Mouse (Mus musculus): ENCODE measurements around the gene Grn. TPM values are rescaled to one million over a fixed set of nuclear protein-coding genes. Genes with fewer than 3 reads are reported as not detected.

Grn gene
- total and polyA plus RNA-seq, 2 experiments from 2014 or later: 98.5 to 104 TPM

DNA sequence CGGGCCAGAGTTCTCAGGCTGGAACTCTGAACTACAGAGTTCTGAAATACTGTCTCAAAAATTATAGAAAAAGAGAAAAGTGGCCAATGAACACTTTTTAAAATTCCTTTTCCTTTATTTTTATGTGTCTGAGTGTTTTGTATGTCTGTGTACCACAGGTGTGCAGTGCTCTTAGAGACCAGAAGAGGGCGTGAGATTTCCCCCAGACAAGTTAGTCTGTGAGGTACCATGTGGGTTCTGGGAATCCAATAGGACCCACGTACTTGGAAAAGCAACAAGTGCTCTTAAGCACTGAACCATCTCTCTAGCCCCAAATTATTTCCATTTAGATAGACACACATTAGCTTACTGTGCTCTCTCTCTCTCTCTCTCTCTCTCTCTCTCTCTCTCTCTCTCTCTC lies 11.3 kb downstream of the Grn start:
- no peak for ATAC-seq
- Histone ChIP-seq H3K9me3 (ENCODE audit: low read length) (no peaks in the 10 kb centered on the region), H3K4me2 (ENCODE audit: low read depth, low read length) (no peak overlapping the region), H3K27me3 (ENCODE audit: insufficient read depth, low read length) (no peaks in the 10 kb centered on the region), H3K27ac (no peak overlapping the region), H3K9ac (replicated peaks; ENCODE audit: low read length) (no peak overlapping the region), H3K4me3 (ENCODE audit: low read length) (no peak overlapping the region), H3K36me3 (ENCODE audit: insufficient read depth, low read length) (peaks cover 39% of the 10 kb centered on the region; the same call in 1 of the 2 replicates), H3K4me1 (ENCODE audit: insufficient read depth, low read length) (peaks cover 24% of the 10 kb centered on the region; the same call in 1 of the 2 replicates)
- peak; percentile 58 for TF ChIP-seq CTCF (IDR thresholded peaks at IDR 0.05; ENCODE audit: low read depth)
- WGBS: 69% methylated on average over 3 of the region's 3 CpGs
- peak; percentile 69 for DNase-seq (ENCODE audit: low spot score)

DNA sequence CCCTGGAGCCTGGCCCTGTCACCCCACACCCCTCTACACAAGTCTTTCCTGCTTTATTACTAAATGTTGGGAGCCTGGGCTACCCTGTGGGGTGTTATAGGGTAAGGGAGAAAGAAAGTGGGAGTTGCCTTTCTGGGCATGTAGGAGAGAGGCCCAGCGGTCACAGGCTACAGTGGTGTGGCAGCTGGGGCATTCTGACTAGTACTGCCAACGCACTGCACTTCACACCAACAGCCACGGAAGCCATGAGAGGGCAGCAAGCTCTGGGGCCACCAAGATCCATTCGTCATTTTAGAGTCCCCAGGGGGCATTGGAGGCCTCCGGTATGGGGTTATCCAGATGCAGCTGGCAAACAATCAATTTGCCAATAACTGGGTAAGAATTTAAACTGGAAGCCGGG lies 12.0 kb downstream of the Grn start:
- Histone ChIP-seq H3K4me3 (ENCODE audit: low read length) (no peak overlapping the region), H3K4me2 (ENCODE audit: low read depth, low read length) (no peak overlapping the region), H3K27ac (no peak overlapping the region), H3K9me3 (ENCODE audit: low read length) (no peaks in the 10 kb centered on the region), H3K27me3 (ENCODE audit: insufficient read depth, low read length) (no peaks in the 10 kb centered on the region), H3K36me3 (ENCODE audit: insufficient read depth, low read length) (peaks cover 38% of the 10 kb centered on the region; the same call in 1 of the 2 replicates), H3K9ac (replicated peaks; ENCODE audit: low read length) (no peak overlapping the region), H3K4me1 (ENCODE audit: insufficient read depth, low read length) (peaks cover 25% of the 10 kb centered on the region; the same call in 1 of the 2 replicates)
- 82% methylated on average over 6 of the region's 6 CpGs for WGBS
- no peak for TF ChIP-seq CTCF (IDR thresholded peaks at IDR 0.05; ENCODE audit: low read depth)
- DNase-seq (ENCODE audit: low spot score): no peak
- no peak for ATAC-seq

DNA sequence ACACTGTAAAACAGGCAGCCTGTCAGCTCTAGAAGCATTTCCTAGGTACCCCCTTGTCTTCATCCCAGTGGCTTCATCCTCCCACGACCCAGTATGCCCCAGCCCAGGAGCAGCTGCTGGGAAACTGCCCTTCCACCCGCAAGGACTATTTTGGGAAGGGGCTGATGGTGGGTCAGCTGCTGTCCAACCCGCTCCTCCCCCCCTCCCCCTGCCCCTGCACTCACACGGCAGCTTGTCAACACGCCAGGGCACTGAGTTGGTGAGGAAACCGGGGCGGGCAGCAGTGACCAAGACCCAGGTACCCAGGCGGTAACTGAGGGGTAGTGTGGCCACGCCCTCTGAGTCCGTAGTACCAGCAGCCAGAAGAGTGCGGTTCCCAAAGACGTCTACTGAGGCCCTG lies 13.6 kb downstream of the Grn start:
- H3K4me2 ChIP-seq (ENCODE audit: low read depth, low read length): no peak overlapping the region
- DNase-seq (ENCODE audit: low spot score) (no peak), ATAC-seq (no peak)
- 67% methylated on average over 12 of the region's 12 CpGs for WGBS
- H3K4me3 ChIP-seq (ENCODE audit: low read length): no peak overlapping the region
- H3K4me1 ChIP-seq (ENCODE audit: insufficient read depth, low read length): peaks cover 21% of the 10 kb centered on the region; the same call in 1 of the 2 replicates
- H3K36me3 ChIP-seq (ENCODE audit: insufficient read depth, low read length): peaks cover 31% of the 10 kb centered on the region; the same call in 1 of the 2 replicates
- H3K9ac ChIP-seq (replicated peaks; ENCODE audit: low read length): no peak overlapping the region
- H3K27me3 ChIP-seq (ENCODE audit: insufficient read depth, low read length): no peaks in the 10 kb centered on the region
- H3K9me3 ChIP-seq (ENCODE audit: low read length): no peaks in the 10 kb centered on the region
- no peak overlapping the region for H3K27ac ChIP-seq
- TF ChIP-seq CTCF (IDR thresholded peaks at IDR 0.05; ENCODE audit: low read depth): no peak

DNA sequence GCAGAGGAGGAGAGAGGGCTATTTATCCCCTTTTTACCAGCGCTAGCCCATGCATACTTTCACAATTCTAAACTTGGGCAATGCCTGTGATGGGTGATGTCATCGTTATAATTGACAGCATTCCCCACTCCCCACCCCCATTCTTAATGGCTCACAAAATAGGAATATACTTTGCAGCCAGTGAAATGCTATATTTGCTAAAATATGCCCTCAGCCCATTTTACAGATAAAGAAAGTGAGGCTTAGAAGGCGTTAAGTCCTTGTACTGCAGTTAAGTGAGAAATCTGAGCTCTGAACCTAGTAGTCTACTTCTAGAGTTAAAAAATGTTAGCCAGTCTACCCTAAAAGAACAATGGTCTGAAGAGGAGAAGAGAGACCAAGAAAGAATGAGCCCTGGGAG lies 14.2 kb downstream of the Grn start:
- H3K4me2 ChIP-seq (ENCODE audit: low read depth, low read length): no peak overlapping the region
- no peak for DNase-seq (ENCODE audit: low spot score)

DNA sequence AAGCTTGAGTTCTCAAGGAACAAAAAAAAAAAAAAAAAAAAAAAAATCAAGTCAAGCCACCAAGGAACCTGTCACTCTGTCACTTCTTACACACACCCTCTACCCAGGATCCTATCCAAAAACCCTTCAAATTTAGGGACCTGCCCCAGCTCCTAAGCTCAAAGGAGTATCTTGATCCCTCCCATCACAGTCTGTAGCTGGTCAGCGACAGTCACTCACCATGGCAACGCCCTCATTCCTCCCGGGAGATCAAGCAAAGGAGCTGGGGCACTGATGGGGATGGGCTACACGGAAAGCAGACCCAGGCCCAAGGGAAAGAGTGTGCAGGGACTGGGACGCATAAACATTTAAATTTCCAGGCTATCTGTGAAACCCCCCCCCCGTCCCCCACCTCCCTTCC lies 14.7 kb downstream of the Grn start:
- Histone ChIP-seq H3K27me3 (ENCODE audit: insufficient read depth, low read length) (no peaks in the 10 kb centered on the region), H3K4me3 (ENCODE audit: low read length) (peak overlapping the region; percentile 95), H3K36me3 (ENCODE audit: insufficient read depth, low read length) (peaks cover 23% of the 10 kb centered on the region; the same call in 1 of the 2 replicates), H3K27ac (peak overlapping the region; percentile 96; the same call in 1 of the 2 replicates), H3K9me3 (ENCODE audit: low read length) (no peaks in the 10 kb centered on the region), H3K4me1 (ENCODE audit: insufficient read depth, low read length) (peaks cover 21% of the 10 kb centered on the region; the same call in 1 of the 2 replicates), H3K9ac (replicated peaks; ENCODE audit: low read length) (peak overlapping the region; percentile 99), H3K4me2 (ENCODE audit: low read depth, low read length) (peak overlapping the region; percentile 80)
- no peak for TF ChIP-seq CTCF (IDR thresholded peaks at IDR 0.05; ENCODE audit: low read depth)
- no peak for DNase-seq (ENCODE audit: low spot score)
- WGBS: 4% methylated on average over 6 of the region's 6 CpGs
- ATAC-seq: no peak

More for the DNA sequence above, 14.2 kb downstream of the Grn start:
- Histone ChIP-seq H3K9ac (replicated peaks; ENCODE audit: low read length) (no peak overlapping the region), H3K27ac (no peak overlapping the region), H3K27me3 (ENCODE audit: insufficient read depth, low read length) (no peaks in the 10 kb centered on the region), H3K4me1 (ENCODE audit: insufficient read depth, low read length) (peaks cover 21% of the 10 kb centered on the region; the same call in 1 of the 2 replicates), H3K36me3 (ENCODE audit: insufficient read depth, low read length) (peaks cover 27% of the 10 kb centered on the region; the same call in 1 of the 2 replicates), H3K9me3 (ENCODE audit: low read length) (no peaks in the 10 kb centered on the region), H3K4me3 (ENCODE audit: low read length) (no peak overlapping the region)
- no peak for ATAC-seq
- 73% methylated on average over 3 of the region's 3 CpGs for WGBS
- TF ChIP-seq CTCF (IDR thresholded peaks at IDR 0.05; ENCODE audit: low read depth): no peak

DNA sequence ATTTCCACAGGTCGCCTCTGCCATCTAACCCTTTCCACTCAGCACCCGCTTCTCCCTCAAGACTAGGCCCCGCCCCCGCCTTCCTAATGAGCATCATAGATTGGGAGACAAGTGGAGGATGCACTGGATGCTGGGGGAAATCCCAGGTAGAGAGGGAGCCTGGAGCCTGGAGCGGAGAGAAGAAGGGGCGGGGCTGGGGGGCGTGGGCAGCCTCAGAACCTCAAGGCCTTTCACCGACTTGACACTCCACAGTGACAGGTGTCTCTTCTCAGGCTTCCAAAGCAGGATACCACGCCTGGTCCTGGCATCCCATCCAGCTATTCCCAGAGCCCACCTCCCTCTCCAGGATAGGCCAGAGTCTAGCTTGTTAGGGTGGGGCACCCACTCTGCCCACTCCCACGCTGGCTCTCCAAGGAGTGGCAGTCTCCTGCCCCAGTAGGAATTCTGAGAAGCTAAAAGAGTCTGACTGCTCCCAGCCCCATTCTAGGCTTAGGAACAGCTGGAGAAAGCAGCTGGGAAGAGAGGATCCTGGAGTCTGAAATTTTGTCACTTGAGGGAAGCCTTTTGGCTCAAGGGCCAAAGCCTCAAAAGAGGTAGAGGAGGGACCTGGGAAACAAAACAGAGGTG lies 15.3 kb downstream of the Grn start:
- Histone ChIP-seq H3K4me2 (ENCODE audit: low read depth, low read length) (peak overlapping the region; percentile 80), H3K4me1 (ENCODE audit: insufficient read depth, low read length) (peaks cover 21% of the 10 kb centered on the region; the same call in 1 of the 2 replicates), H3K9ac (replicated peaks; ENCODE audit: low read length) (peak overlapping the region; percentile 99), H3K27me3 (ENCODE audit: insufficient read depth, low read length) (no peaks in the 10 kb centered on the region), H3K36me3 (ENCODE audit: insufficient read depth, low read length) (peaks cover 17% of the 10 kb centered on the region; the same call in 1 of the 2 replicates), H3K4me3 (ENCODE audit: low read length) (peak overlapping the region; percentile 95), H3K27ac (peak overlapping the region; percentile 96), H3K9me3 (ENCODE audit: low read length) (no peaks in the 10 kb centered on the region)
- ATAC-seq (no peak), DNase-seq (ENCODE audit: low spot score) (peak; percentile 42)
- TF ChIP-seq CTCF (IDR thresholded peaks at IDR 0.05; ENCODE audit: low read depth): no peak
- WGBS: 12% methylated on average over 10 of the region's 10 CpGs

DNA sequence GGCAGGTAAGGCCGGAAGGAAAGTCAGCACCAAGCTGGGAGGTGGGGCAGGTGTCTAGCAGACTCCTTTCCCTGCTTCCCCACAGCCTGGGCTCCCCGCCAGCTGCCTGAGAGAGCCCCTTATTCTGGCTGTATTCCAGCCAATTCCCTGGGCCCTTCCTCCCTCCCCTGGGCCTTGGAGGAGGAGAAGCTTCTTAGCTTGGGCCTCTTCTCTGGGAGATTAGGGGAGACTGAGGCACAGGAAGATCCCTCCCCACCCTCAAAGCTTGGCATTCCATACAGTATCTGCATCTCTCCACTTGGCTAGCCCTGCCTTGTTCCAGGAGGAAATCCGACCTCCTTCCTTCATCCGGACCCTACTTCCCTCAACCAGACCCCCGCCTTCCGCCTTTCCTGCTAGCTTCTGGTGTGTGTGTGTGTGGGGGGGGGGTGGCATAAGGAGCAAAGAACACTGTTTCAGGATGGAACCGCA lies 15.8 kb downstream of the Grn start:
- Histone ChIP-seq H3K4me1 (ENCODE audit: insufficient read depth, low read length) (peaks cover 21% of the 10 kb centered on the region; the same call in 1 of the 2 replicates), H3K9me3 (ENCODE audit: low read length) (no peaks in the 10 kb centered on the region), H3K4me2 (ENCODE audit: low read depth, low read length) (peak overlapping the region; percentile 80), H3K27me3 (ENCODE audit: insufficient read depth, low read length) (no peaks in the 10 kb centered on the region), H3K4me3 (ENCODE audit: low read length) (peak overlapping the region; percentile 95), H3K36me3 (ENCODE audit: insufficient read depth, low read length) (peaks cover 15% of the 10 kb centered on the region; the same call in 1 of the 2 replicates), H3K27ac (peak overlapping the region; percentile 96), H3K9ac (replicated peaks; ENCODE audit: low read length) (peak overlapping the region; percentile 99)
- DNase-seq (ENCODE audit: low spot score) (peak; percentile 79), ATAC-seq (no peak)
- WGBS: 7% methylated on average over 7 of the region's 7 CpGs
- no peak for TF ChIP-seq CTCF (IDR thresholded peaks at IDR 0.05; ENCODE audit: low read depth)
